Mouse (Mus musculus) erythroblast, embryonic 14.5 days (primary cell): ENCODE data around the gene Cux2.

ENCODE experiments used
- GATA1 ChIP-seq: IDR thresholded peaks from 2 replicates; pipeline ENCODE4 v1.6.1; 2012; ENCODE audit warnings: low read length, inconsistent platforms, mixed read lengths
- TAL1 ChIP-seq: IDR thresholded peaks from 3 replicates; pipeline ENCODE4 v1.6.1; 2012; ENCODE audit warnings: low read length, inconsistent platforms, mixed read lengths

DNA sequence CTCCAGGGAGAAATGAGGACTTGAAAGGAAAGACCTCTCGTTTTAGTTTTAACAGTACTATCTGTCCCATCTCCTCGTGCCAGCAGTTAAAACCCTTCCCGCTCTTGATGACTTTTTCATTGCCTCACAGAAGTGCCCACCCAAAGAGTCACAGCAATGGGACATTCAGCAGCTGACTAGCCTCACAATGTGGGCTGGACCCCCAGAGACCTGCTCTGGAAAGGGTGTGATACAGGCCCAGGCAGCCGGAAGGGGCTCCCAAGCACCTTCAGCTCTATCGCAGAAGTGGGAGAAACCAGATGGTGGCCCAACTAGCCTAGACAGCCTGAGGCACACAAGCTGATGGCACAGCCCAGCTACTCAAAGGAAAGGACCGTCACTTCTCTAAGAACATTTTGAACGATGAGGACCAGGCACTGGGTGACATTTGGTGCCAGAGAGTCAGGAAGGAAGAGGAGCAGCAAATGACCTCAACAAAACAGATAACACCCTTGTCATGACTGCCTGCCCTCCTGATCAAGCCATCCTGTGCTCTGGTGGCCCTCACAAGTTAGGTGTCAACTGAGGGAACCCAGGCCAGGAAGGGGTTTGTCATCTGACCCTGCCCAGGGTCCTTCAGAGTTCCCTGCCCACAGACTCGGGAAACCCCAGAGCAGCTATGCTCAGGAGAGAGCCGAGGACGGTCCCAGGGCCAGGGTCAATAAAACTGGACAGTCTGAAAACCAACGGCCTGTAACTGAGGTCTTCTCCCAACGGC is 214.7 kb downstream of the Cux2 start:
- TF ChIP-seq GATA1 (no peak), TAL1 (no peak)
